Mouse (Mus musculus) E14TG2a.4 (cell line): ENCODE data around the gene Nin.

Experiments
- CTCF ChIP-seq: conservative IDR thresholded peaks from 2 replicates; pipeline ENCODE4 v1.5.1; 2014; ENCODE audit warnings: low read length
- NANOG ChIP-seq: IDR thresholded peaks from 2 replicates; pipeline ENCODE4 v1.6.1; 2014; ENCODE audit warnings: borderline replicate concordance, low read length, mixed read lengths

DNA sequence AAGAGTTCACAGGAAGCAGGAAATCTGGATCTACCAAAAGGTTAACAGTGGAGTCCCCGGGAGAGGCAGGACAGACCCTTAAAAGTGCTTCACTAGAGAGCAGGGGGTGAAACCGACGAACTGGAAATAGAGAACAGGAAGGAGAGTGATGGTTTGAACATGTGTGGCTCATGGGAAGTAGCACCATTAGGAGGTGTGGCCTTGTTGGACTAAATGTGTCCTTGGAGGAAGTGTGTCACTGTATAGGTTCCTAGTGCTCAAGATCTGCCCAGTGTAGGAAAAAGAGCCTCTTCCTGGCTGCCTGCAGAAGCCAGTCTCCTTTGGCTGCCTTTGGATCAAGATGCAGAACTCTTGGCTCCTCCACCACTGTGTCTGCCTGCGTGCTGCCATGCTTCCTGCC is 108.4 kb downstream of the Nin start:
- no peak for TF ChIP-seq CTCF
- no peak for TF ChIP-seq NANOG
